Mouse (Mus musculus): ENCODE data around the gene Itih1. TPM values are rescaled to one million over a fixed set of nuclear protein-coding genes. Genes with fewer than 3 reads are reported as not detected.

Gene Itih1
- total and polyA plus RNA-seq, 3 experiments = not detected

GRCm38 (mm10) chr14:30911141-30911540 lies 31.9 kb downstream of the Itih1 start:
- no peaks in the 10 kb centered on the region for H3K27me3 ChIP-seq (replicated peaks)
- no peaks in the 10 kb centered on the region for H3K36me3 ChIP-seq (replicated peaks in 1 of 2; ENCODE audit: control insufficient read depth in 1 of 2, insufficient read depth in 1 of 2, low read length in 1 of 2)
- no peak overlapping the region for H3K4me3 ChIP-seq (replicated peaks in 1 of 3; ENCODE audit: low read depth in 2 of 3, low read length in 2 of 3, poor library complexity in 1 of 3)
- TF ChIP-seq NRF1 (IDR thresholded peaks at IDR 0.05; ENCODE audit: low read depth, low read length) (no peak), MEF2A (IDR thresholded peaks at IDR 0.05; ENCODE audit: borderline replicate concordance, low read depth, low read length) (no peak), RAD21 (IDR thresholded peaks at IDR 0.05; ENCODE audit: low read depth, low read length) (no peak), UBTF (IDR thresholded peaks at IDR 0.05; ENCODE audit: low read depth, low read length) (no peak), USF2 (conservative IDR thresholded peaks at IDR 0.05; ENCODE audit: low read depth, low read length) (no peak), CHD2 (IDR thresholded peaks at IDR 0.05; ENCODE audit: low read length) (no peak), HCFC1 (IDR thresholded peaks at IDR 0.05; ENCODE audit: low read depth, low read length) (no peak), BHLHE40 (IDR thresholded peaks at IDR 0.05; ENCODE audit: low read depth, low read length) (no peak), CHD1 (IDR thresholded peaks at IDR 0.05; ENCODE audit: low read depth, low read length) (no peak), E2F4 (IDR thresholded peaks at IDR 0.05; ENCODE audit: insufficient replicate concordance, low read depth, low read length) (no peak), TBP (conservative IDR thresholded peaks at IDR 0.05; ENCODE audit: low read depth, low read length) (no peak), NELFE (IDR thresholded peaks at IDR 0.05; ENCODE audit: low read depth, low read length) (no peak), EP300 (IDR thresholded peaks at IDR 0.05; ENCODE audit: low read length) (no peak), ZNF384 (IDR thresholded peaks at IDR 0.05; ENCODE audit: low read depth, low read length) (no peak), USF1 (IDR thresholded peaks at IDR 0.05; ENCODE audit: low read depth, low read length) (no peak), ZKSCAN1 (IDR thresholded peaks at IDR 0.05; ENCODE audit: borderline replicate concordance, low read depth, low read length) (no peak), ZC3H11A (IDR thresholded peaks at IDR 0.05; ENCODE audit: low read depth, low read length) (no peak)
- in situ Hi-C loops (cut with MboI; ENCODE audit: low pct_ligation_motif_present, low pct_unique_long_range_greater_than_20kb, low sequenced_read_pairs) (no loop called here), dilution Hi-C loops (cut with MboI; ENCODE audit: extremely low pct_ligation_motif_present, extremely low pct_unique_long_range_greater_than_20kb, low sequenced_read_pairs) (no loop called here)
- no peaks in the 10 kb centered on the region for H3K9me3 ChIP-seq (replicated peaks; ENCODE audit: low read length)
- H3K27ac ChIP-seq (ENCODE audit: insufficient read depth, low read depth) = no peak overlapping the region
- H3K9ac ChIP-seq (ENCODE audit: insufficient read depth, low read depth) = no peak overlapping the region
- no peak for DNase-seq (ENCODE audit: extremely low read depth)
- no peak overlapping the region for H3K4me2 ChIP-seq (ENCODE audit: insufficient read depth, low read depth, poor library complexity, severe bottlenecking)
- peaks cover 4 to 14% of the 10 kb centered on the region in 2 experiments for H3K4me1 ChIP-seq (ENCODE audit: control insufficient read depth in 1 of 2, insufficient read depth in 2 of 2)
- no peaks in the 10 kb centered on the region for H3K79me2 ChIP-seq (replicated peaks; ENCODE audit: control insufficient read depth, extremely low read depth, insufficient read depth, poor library complexity, severe bottlenecking)

GRCm38 (mm10) chr14:30907814-30908265 lies 35.2 kb downstream of the Itih1 start:
- TF ChIP-seq ELF1 (IDR thresholded peaks at IDR 0.05; ENCODE audit: low read depth, low read length) (peak; percentile 34; the same call in 1 of the 2 replicates), MAX (IDR thresholded peaks at IDR 0.05; ENCODE audit: low read length) (peak; percentile 53; the same call in 1 of the 2 replicates), IRF4 (IDR thresholded peaks at IDR 0.05; ENCODE audit: low read depth, low read length) (no peak; the same call in 1 of the 2 replicates), NELFE (IDR thresholded peaks at IDR 0.05; ENCODE audit: low read depth, low read length) (peak; percentile 47; the same call in 1 of the 2 replicates), HCFC1 (IDR thresholded peaks at IDR 0.05; ENCODE audit: low read depth, low read length) (peak; percentile 35; the same call in 1 of the 2 replicates), ZC3H11A (IDR thresholded peaks at IDR 0.05; ENCODE audit: low read depth, low read length) (no peak), POLR2A (IDR thresholded peaks at IDR 0.05; ENCODE audit: low read depth, low read length) (peak; percentile 53), TBP (conservative IDR thresholded peaks at IDR 0.05; ENCODE audit: low read depth, low read length) (0 out of 2 replicates have a peak, but pooled peaks have one; percentile 28)
- H3K27ac ChIP-seq (ENCODE audit: insufficient read depth, low read depth) = no peak overlapping the region
- H3K4me2 ChIP-seq (ENCODE audit: insufficient read depth, low read depth, poor library complexity, severe bottlenecking) = no peak overlapping the region
- no peaks in the 10 kb centered on the region for H3K36me3 ChIP-seq (replicated peaks in 1 of 2; ENCODE audit: control insufficient read depth in 1 of 2, insufficient read depth in 1 of 2, low read length in 1 of 2)
- H3K79me2 ChIP-seq (replicated peaks; ENCODE audit: control insufficient read depth, extremely low read depth, insufficient read depth, poor library complexity, severe bottlenecking) = no peaks in the 10 kb centered on the region
- in situ Hi-C loops (cut with MboI; ENCODE audit: low pct_ligation_motif_present, low pct_unique_long_range_greater_than_20kb, low sequenced_read_pairs) (no loop called here), dilution Hi-C loops (cut with MboI; ENCODE audit: extremely low pct_ligation_motif_present, extremely low pct_unique_long_range_greater_than_20kb, low sequenced_read_pairs) (no loop called here)
- no peak overlapping the region for H3K4me3 ChIP-seq (replicated peaks in 1 of 3; ENCODE audit: low read depth in 2 of 3, low read length in 2 of 3, poor library complexity in 1 of 3)
- H3K27me3 ChIP-seq (replicated peaks) = no peaks in the 10 kb centered on the region
- H3K4me1 ChIP-seq (ENCODE audit: control insufficient read depth in 1 of 2, insufficient read depth in 2 of 2) = peaks cover 4 to 7% of the 10 kb centered on the region in 2 experiments
- H3K9me3 ChIP-seq (replicated peaks; ENCODE audit: low read length) = no peaks in the 10 kb centered on the region
- no peak overlapping the region for H3K9ac ChIP-seq (ENCODE audit: insufficient read depth, low read depth)
- DNase-seq (ENCODE audit: extremely low read depth) = peak; percentile 50
